Mouse (Mus musculus) layer of hippocampus, postnatal 14 days (tissue): ENCODE measurements at regions not wholly inside any gene's neighbourhood (a gene's known extent, or its start where the extent isn't known, plus 50 kb on each side); places are given as distances from the start of the nearest gene placed in this dataset.

Experiments used
- DNase-seq, 2 experiments: peaks; one replicate each; pipeline ENCODE4 v3.0.0; 2021 to 2022; ENCODE audit warnings: low spot score in 2 of 2, mixed read lengths in 1 of 2

GRCm38 (mm10) chr16:70091963-70092362, 221.8 kb upstream of the Gbe1 start:
- no peak for DNase-seq

- DNase-seq = peak in 1 of 2 experiments; percentile 18
These were observed 220.5 kb upstream of the Gbe1 start for GRCm38 (mm10) chr16:70093224-70093623.

GRCm38 (mm10) chr16:70095221-70095620, 218.5 kb upstream of the Gbe1 start:
- DNase-seq = no peak

GRCm38 (mm10) chr16:70103791-70104378, 209.9 kb upstream of the Gbe1 start:
- DNase-seq = no peak

- DNase-seq = no peak
These were observed 172.3 kb upstream of the Gbe1 start for GRCm38 (mm10) chr16:70141466-70141865.

GRCm38 (mm10) chr16:70147673-70148359, 165.9 kb upstream of the Gbe1 start:
- no peak for DNase-seq

- no peak for DNase-seq
These were observed 159.2 kb upstream of the Gbe1 start for GRCm38 (mm10) chr16:70154587-70154986.

- no peak for DNase-seq
These were observed 153.2 kb upstream of the Gbe1 start for GRCm38 (mm10) chr16:70160539-70160938.

GRCm38 (mm10) chr16:70175140-70175539, 138.6 kb upstream of the Gbe1 start:
- DNase-seq = peak; percentile 11 to 26

- no peak for DNase-seq
These were observed 134.8 kb upstream of the Gbe1 start for GRCm38 (mm10) chr16:70178975-70179374.

GRCm38 (mm10) chr16:70213861-70214597, 99.7 kb upstream of the Gbe1 start:
- no peak for DNase-seq

- no peak for DNase-seq
These were observed 98.9 kb upstream of the Gbe1 start for GRCm38 (mm10) chr16:70214800-70215199.

GRCm38 (mm10) chr16:70227601-70228226, 86.0 kb upstream of the Gbe1 start:
- DNase-seq = no peak

GRCm38 (mm10) chr16:70232706-70233105, 81.0 kb upstream of the Gbe1 start:
- DNase-seq = no peak

- no peak for DNase-seq
These were observed 78.6 kb upstream of the Gbe1 start for GRCm38 (mm10) chr16:70235189-70235588.

- DNase-seq = no peak
These were observed 74.3 kb upstream of the Gbe1 start for GRCm38 (mm10) chr16:70239432-70239941.

- no peak for DNase-seq
These were observed 69.5 kb upstream of the Gbe1 start for GRCm38 (mm10) chr16:70244205-70244756.

- no peak for DNase-seq
These were observed 68.8 kb upstream of the Gbe1 start for GRCm38 (mm10) chr16:70244963-70245362.

GRCm38 (mm10) chr16:70259364-70259763, 54.4 kb upstream of the Gbe1 start:
- DNase-seq = no peak

- DNase-seq = no peak
These were observed 53.6 kb upstream of the Gbe1 start for GRCm38 (mm10) chr16:70260151-70260550.
